Mouse (Mus musculus) CH12.LX (cell line): ENCODE measurements around the gene Strip1. TPM values are rescaled to one million over a fixed set of nuclear protein-coding genes. Genes with fewer than 3 reads are reported as not detected.

Experiments
- DNase-seq: peaks from one replicate; pipeline ENCODE4 v3.0.0-alpha.2; 2013; ENCODE audit errors: extremely low read depth
- H3K27ac ChIP-seq: 2 replicates; pipeline ENCODE4 v1.5.1; 2012; ENCODE audit warnings: low read depth, mild to moderate bottlenecking, control low read depth, moderate library complexity; ENCODE audit not compliant: insufficient read depth
- H3K27me3 ChIP-seq: replicated peaks from 2 replicates; pipeline ENCODE3; 2012; ENCODE audit warnings: inconsistent platforms
- H3K36me3 ChIP-seq, 2 experiments: replicated peaks in 1 of 2; 2 replicates each; pipeline versions ENCODE3 to v1.6.1; 2012; ENCODE audit warnings: inconsistent platforms in 1 of 2, low read length in 1 of 2, mild to moderate bottlenecking in 1 of 2, mixed read lengths in 1 of 2, moderate library complexity in 1 of 2; ENCODE audit not compliant: control insufficient read depth in 1 of 2, insufficient read depth in 1 of 2
- H3K4me1 ChIP-seq, 2 experiments: 2 replicates each; pipeline ENCODE4 v1.6.1; 2012; ENCODE audit warnings: inconsistent platforms in 1 of 2, moderate library complexity in 1 of 2; ENCODE audit not compliant: insufficient read depth in 2 of 2, control insufficient read depth in 1 of 2
- H3K4me2 ChIP-seq: 2 replicates; pipeline ENCODE4 v1.6.1; 2012; ENCODE audit warnings: low read depth, mild to moderate bottlenecking, control low read depth; ENCODE audit not compliant: poor library complexity, insufficient read depth, severe bottlenecking
- H3K4me3 ChIP-seq, 3 experiments: fragments of 150-350 bp in 1 of 3; sonication (generic) in 1 of 3; replicated peaks in 1 of 3; 2 replicates each; pipeline versions ENCODE3 to v1.5.1; 2011 to 2012; ENCODE audit warnings: low read depth in 2 of 3, low read length in 2 of 3, mild to moderate bottlenecking in 2 of 3, moderate library complexity in 2 of 3, control low read depth in 1 of 3, improper control_type of control experiment in 1 of 3, inconsistent platforms in 1 of 3, mixed read lengths in 1 of 3; ENCODE audit not compliant: poor library complexity in 1 of 3
- H3K79me2 ChIP-seq: replicated peaks from 2 replicates; pipeline ENCODE4 v1.6.1; 2012; ENCODE audit warnings: mild to moderate bottlenecking, moderate library complexity; ENCODE audit not compliant: control insufficient read depth, poor library complexity, insufficient read depth, severe bottlenecking; ENCODE audit errors: extremely low read depth
- H3K9ac ChIP-seq: 2 replicates; pipeline ENCODE4 v1.6.1; 2012; ENCODE audit warnings: low read depth, mild to moderate bottlenecking, control low read depth, moderate library complexity; ENCODE audit not compliant: insufficient read depth
- H3K9me3 ChIP-seq: replicated peaks from 2 replicates; pipeline ENCODE3; 2012; ENCODE audit warnings: low read length, inconsistent platforms, mixed read lengths
- BHLHE40 ChIP-seq: IDR thresholded peaks from 2 replicates; pipeline ENCODE4 v1.6.1; 2011; ENCODE audit warnings: mild to moderate bottlenecking, low read depth, low read length, improper control_type of control experiment
- CHD1 ChIP-seq: IDR thresholded peaks from 2 replicates; pipeline ENCODE4 v1.6.1; 2012; ENCODE audit warnings: low read depth, low read length, improper control_type of control experiment, inconsistent platforms
- CHD2 ChIP-seq: IDR thresholded peaks from 2 replicates; pipeline ENCODE4 v1.6.1; 2011; ENCODE audit warnings: low read length, improper control_type of control experiment
- E2F4 ChIP-seq: IDR thresholded peaks from 2 replicates; pipeline ENCODE4 v1.6.1; 2011; ENCODE audit warnings: low read depth, low read length, improper control_type of control experiment; ENCODE audit not compliant: insufficient replicate concordance
- ELF1 ChIP-seq: IDR thresholded peaks from 2 replicates; pipeline ENCODE4 v1.6.1; 2014; ENCODE audit warnings: low read depth, mild to moderate bottlenecking, inconsistent platforms, low read length, improper control_type of control experiment
- ETS1 ChIP-seq: conservative IDR thresholded peaks from 2 replicates; pipeline ENCODE4 v1.6.1; 2012; ENCODE audit warnings: low read depth, mild to moderate bottlenecking, inconsistent platforms, low read length, improper control_type of control experiment, moderate library complexity
- HCFC1 ChIP-seq: IDR thresholded peaks from 2 replicates; pipeline ENCODE4 v1.6.1; 2012; ENCODE audit warnings: low read depth, mild to moderate bottlenecking, inconsistent platforms, low read length, improper control_type of control experiment
- IRF4 ChIP-seq: IDR thresholded peaks from 2 replicates; pipeline ENCODE4 v1.6.1; 2014; ENCODE audit warnings: low read depth, mild to moderate bottlenecking, inconsistent platforms, low read length, improper control_type of control experiment
- JUN ChIP-seq: IDR thresholded peaks from 2 replicates; pipeline ENCODE4 v1.6.1; 2011; ENCODE audit warnings: low read depth, mild to moderate bottlenecking, low read length, improper control_type of control experiment, moderate library complexity; ENCODE audit not compliant: insufficient read depth
- JUND ChIP-seq: conservative IDR thresholded peaks from 2 replicates; pipeline ENCODE4 v1.6.1; 2011; ENCODE audit warnings: low read depth, low read length, improper control_type of control experiment
- MEF2A ChIP-seq: IDR thresholded peaks from 2 replicates; pipeline ENCODE4 v1.6.1; 2014; ENCODE audit warnings: low read depth, mild to moderate bottlenecking, inconsistent platforms, low read length, improper control_type of control experiment, borderline replicate concordance
- NELFE ChIP-seq: IDR thresholded peaks from 2 replicates; pipeline ENCODE4 v1.6.1; 2011; ENCODE audit warnings: low read depth, low read length, improper control_type of control experiment
- NRF1 ChIP-seq: IDR thresholded peaks from 2 replicates; pipeline ENCODE4 v1.6.1; 2014; ENCODE audit warnings: low read depth, mild to moderate bottlenecking, inconsistent platforms, low read length, improper control_type of control experiment, moderate library complexity
- POLR2A ChIP-seq: IDR thresholded peaks from 2 replicates; pipeline ENCODE4 v1.6.1; 2011; ENCODE audit warnings: low read depth, mild to moderate bottlenecking, improper control_type of control experiment, low read length
- POLR2AphosphoS2 ChIP-seq: IDR thresholded peaks from 2 replicates; pipeline ENCODE4 v1.6.1; 2011; ENCODE audit warnings: low read depth, low read length, improper control_type of control experiment
- RCOR1 ChIP-seq: conservative IDR thresholded peaks from 2 replicates; pipeline ENCODE4 v1.6.1; 2012; ENCODE audit warnings: low read depth, mild to moderate bottlenecking, inconsistent platforms, low read length, improper control_type of control experiment
- SIN3A ChIP-seq: IDR thresholded peaks from 2 replicates; pipeline ENCODE4 v1.6.1; 2012; ENCODE audit warnings: low read length, improper control_type of control experiment, inconsistent platforms
- TBP ChIP-seq: conservative IDR thresholded peaks from 2 replicates; pipeline ENCODE4 v1.6.1; 2011; ENCODE audit warnings: low read depth, low read length, improper control_type of control experiment
- UBTF ChIP-seq: IDR thresholded peaks from 2 replicates; pipeline ENCODE4 v1.6.1; 2012; ENCODE audit warnings: low read depth, mild to moderate bottlenecking, inconsistent platforms, low read length, improper control_type of control experiment, moderate library complexity
- USF1 ChIP-seq: IDR thresholded peaks from 2 replicates; pipeline ENCODE4 v1.6.1; 2014; ENCODE audit warnings: low read depth, mild to moderate bottlenecking, inconsistent platforms, low read length, improper control_type of control experiment
- USF2 ChIP-seq: conservative IDR thresholded peaks from 2 replicates; pipeline ENCODE4 v1.6.1; 2011; ENCODE audit warnings: low read depth, low read length, improper control_type of control experiment
- ZC3H11A ChIP-seq: IDR thresholded peaks from 2 replicates; pipeline ENCODE4 v1.6.1; 2012; ENCODE audit warnings: low read depth, mild to moderate bottlenecking, inconsistent platforms, low read length, improper control_type of control experiment
- ZMIZ1 ChIP-seq: IDR thresholded peaks from 2 replicates; pipeline ENCODE4 v1.6.1; 2012; ENCODE audit warnings: low read depth, mild to moderate bottlenecking, inconsistent platforms, low read length, improper control_type of control experiment
- ZNF384 ChIP-seq: IDR thresholded peaks from 2 replicates; pipeline ENCODE4 v1.6.1; 2012; ENCODE audit warnings: low read depth, low read length, improper control_type of control experiment, inconsistent platforms
- dilution Hi-C: fragments of 300-500 bp; cut with MboI; formaldehyde crosslinking; loops from 2 replicates; pipeline ENCODE4 v1.14.3; 2020; ENCODE audit warnings: low sequenced_read_pairs; ENCODE audit not compliant: extremely low pct_unique_long_range_greater_than_20kb, extremely low pct_ligation_motif_present
- in situ Hi-C: fragments of 300-500 bp; cut with MboI; formaldehyde crosslinking; loops from 3 replicates; pipeline ENCODE4 v1.14.3; 2019; ENCODE audit warnings: low sequenced_read_pairs, low pct_ligation_motif_present, low pct_unique_long_range_greater_than_20kb, mixed read lengths
- polyA plus RNA-seq: library from polyadenylated mRNA; unstranded; fragments of >175 nt; gene quantifications from 2 replicates; pipeline ENCODE4 v1.2.1, GENCODE M21; 2012; ENCODE audit warnings: low read depth; ENCODE audit not compliant: insufficient read length
- total RNA-seq, 2 experiments: library from RNA; depleted of rRNA; stranded (reverse); fragments of 300-350 nt in 1 of 2; fragments of >200 nt in 1 of 2; gene quantifications; 2 replicates each; pipeline ENCODE4 v1.2.3; 2012 to 2014

Gene Strip1
- total and polyA plus RNA-seq, 3 experiments = 18.4 to 28.2 (median 27.0) TPM

- H3K4me2 ChIP-seq = no peak overlapping the region
- no peaks in the 10 kb centered on the region for H3K27me3 ChIP-seq
- in situ Hi-C loops = no loop called here
- H3K4me1 ChIP-seq = peaks cover 6 to 30% of the 10 kb centered on the region in 2 experiments; a peak in 3 of 4 replicates
- DNase-seq = no peak
- H3K9me3 ChIP-seq = no peaks in the 10 kb centered on the region
- TF ChIP-seq NRF1 = no peak
- no peak for TF ChIP-seq RCOR1
- TF ChIP-seq USF1 = no peak
- TF ChIP-seq BHLHE40 = no peak
- TF ChIP-seq ZC3H11A = no peak
- TF ChIP-seq MEF2A = no peak
- no peak for TF ChIP-seq NELFE
- TF ChIP-seq CHD2 = no peak
- TF ChIP-seq USF2 = no peak
- no peak for TF ChIP-seq HCFC1
- no peak for TF ChIP-seq TBP
- no peak for TF ChIP-seq POLR2AphosphoS2
- TF ChIP-seq POLR2A = no peak
- TF ChIP-seq E2F4 = no peak
- TF ChIP-seq JUND = no peak
- TF ChIP-seq ETS1 = no peak
- TF ChIP-seq, all 38 proteins: peak for 0
- no peak overlapping the region for H3K4me3 ChIP-seq
- peaks cover 50 to 69% of the 10 kb centered on the region in 2 experiments for H3K36me3 ChIP-seq
- no peak overlapping the region for H3K27ac ChIP-seq
- dilution Hi-C loops = no loop called here
- no peaks in the 10 kb centered on the region for H3K79me2 ChIP-seq
- no peak overlapping the region for H3K9ac ChIP-seq
Measured at GRCm38 (mm10) chr3:107627641-107628040, 3.9 kb downstream of the Strip1 start.

- DNase-seq = no peak
- Histone ChIP-seq H3K79me2 (no peaks in the 10 kb centered on the region), H3K9ac (no peak overlapping the region), H3K9me3 (no peaks in the 10 kb centered on the region), H3K36me3 (peaks cover 54 to 78% of the 10 kb centered on the region in 2 experiments), H3K4me3 (no peak overlapping the region), H3K4me1 (peaks cover 6 to 30% of the 10 kb centered on the region in 2 experiments; a peak in 3 of 4 replicates), H3K4me2 (no peak overlapping the region), H3K27ac (no peak overlapping the region), H3K27me3 (no peaks in the 10 kb centered on the region)
- in situ Hi-C loops (no loop called here), dilution Hi-C loops (no loop called here)
- TF ChIP-seq IRF4 (no peak), JUND (no peak), ZNF384 (no peak), CHD1 (no peak), ELF1 (no peak), UBTF (no peak), MEF2A (no peak), CHD2 (no peak), USF2 (no peak), ZMIZ1 (no peak), JUN (no peak), POLR2AphosphoS2 (no peak), RCOR1 (no peak), SIN3A (no peak)
Measured at GRCm38 (mm10) chr3:107626751-107627150, 4.7 kb downstream of the Strip1 start.
